Mouse (Mus musculus): ENCODE results near the gene Gm28870. TPM values are rescaled to one million over a fixed set of nuclear protein-coding genes. Genes with fewer than 3 reads are reported as not detected.

Gm28870 gene
- polyA plus RNA-seq (2015; fragmentation: Nextera tagmentation; extraction: Ambion mirVana): not detected in 2 replicates

GRCm38 (mm10) chrY:50096976-50097375 lies at the start of gene Gm28870:
TSS of gene Gm28870 (plus strand) at chrY:50097276.

